Mouse (Mus musculus) cerebellum, adult (tissue): ENCODE results near the gene Rcn1.

Experiments
- ATAC-seq: cut with Nextera tagmentation; 2 replicates; pipeline ENCODE4 v1.9.2; 2017; ENCODE audit warnings: mild to moderate bottlenecking, moderate library complexity, mixed read lengths; ENCODE audit not compliant: insufficient number of reproducible peaks, low FRiP score, low TSS enrichment

Gene Rcn1

GRCm38 (mm10) chr2:105397446-105398211 is 1.5 kb downstream of the Rcn1 start:
- ATAC-seq: no peak

GRCm38 (mm10) chr2:105396066-105396465 is 3.1 kb downstream of the Rcn1 start:
- ATAC-seq: no peak

- no peak for ATAC-seq
These were observed 4.7 kb downstream of the Rcn1 start for GRCm38 (mm10) chr2:105394375-105394774.

DNA sequence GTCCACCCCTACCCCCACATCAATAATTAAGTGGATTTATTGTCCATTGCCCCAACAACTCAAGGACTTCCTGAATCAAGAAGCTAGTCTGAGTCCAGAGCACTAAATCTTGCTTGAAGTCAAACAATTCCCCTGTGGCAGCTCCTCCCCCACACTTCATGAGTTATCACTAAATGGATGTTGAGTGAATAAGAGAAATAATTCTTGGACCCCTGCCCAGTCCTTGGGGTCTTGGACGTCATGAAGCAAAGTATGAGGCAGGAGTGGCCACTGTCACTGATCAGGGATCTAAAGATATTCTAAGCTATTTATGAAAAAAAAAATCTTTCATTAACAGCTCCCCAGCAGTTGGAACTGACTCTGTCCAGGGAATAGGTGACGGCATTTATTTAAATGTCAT is 6.6 kb downstream of the Rcn1 start:
- no peak for ATAC-seq

DNA sequence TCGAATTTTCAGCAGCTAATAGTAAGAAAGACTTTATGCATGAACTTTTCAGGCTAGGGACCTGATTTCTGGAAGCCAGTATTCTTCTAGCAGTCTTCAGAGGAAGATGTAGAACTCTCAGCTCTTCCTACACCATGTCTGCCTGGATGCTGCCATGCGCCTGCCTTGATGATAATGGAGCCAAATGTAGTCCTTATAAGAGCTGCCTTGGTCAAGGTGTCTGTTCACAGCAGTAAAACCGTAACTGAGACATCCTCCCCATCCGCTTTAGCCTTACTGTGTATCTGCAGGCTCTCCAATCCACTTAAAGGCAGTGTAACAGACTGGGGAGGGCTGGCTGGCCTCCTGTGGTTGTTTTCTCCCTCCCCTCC is 7.7 kb downstream of the Rcn1 start:
- no peak for ATAC-seq

DNA sequence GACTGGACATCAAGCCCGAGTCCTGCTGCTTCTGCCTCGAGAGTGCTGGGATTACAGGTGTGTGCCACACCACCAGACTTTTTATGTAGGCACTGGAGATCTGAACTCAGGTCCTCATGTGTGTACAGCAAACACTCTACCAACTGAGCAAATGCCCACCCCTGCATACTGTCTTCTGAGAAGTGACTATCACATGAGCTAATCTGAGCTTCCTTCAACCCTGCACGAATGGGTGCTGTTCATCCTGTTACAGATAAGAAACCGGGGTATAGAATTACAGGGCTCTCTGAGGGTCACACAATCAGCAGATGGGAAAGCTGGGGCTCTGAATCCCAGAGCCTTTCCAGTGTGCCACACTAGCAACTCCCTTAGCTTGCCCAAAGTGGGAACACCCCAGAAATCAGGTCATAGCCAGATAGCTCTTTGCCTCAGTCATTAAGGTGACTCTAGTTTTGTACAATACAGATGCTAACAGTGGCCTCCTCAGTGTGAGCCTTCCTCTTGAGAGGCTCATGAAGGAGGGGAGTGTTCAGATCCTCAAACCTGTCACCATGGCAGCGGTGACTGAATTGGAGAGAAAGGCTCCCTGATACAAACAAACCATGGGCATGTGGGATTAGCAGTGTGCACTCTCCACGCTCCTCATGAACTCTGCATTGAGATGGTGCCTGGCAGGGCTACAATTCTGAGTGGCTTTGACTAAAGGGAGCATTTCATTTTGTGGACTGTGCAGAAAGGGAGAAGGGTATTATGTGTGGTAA is 8.3 kb downstream of the Rcn1 start:
- no peak for ATAC-seq

DNA sequence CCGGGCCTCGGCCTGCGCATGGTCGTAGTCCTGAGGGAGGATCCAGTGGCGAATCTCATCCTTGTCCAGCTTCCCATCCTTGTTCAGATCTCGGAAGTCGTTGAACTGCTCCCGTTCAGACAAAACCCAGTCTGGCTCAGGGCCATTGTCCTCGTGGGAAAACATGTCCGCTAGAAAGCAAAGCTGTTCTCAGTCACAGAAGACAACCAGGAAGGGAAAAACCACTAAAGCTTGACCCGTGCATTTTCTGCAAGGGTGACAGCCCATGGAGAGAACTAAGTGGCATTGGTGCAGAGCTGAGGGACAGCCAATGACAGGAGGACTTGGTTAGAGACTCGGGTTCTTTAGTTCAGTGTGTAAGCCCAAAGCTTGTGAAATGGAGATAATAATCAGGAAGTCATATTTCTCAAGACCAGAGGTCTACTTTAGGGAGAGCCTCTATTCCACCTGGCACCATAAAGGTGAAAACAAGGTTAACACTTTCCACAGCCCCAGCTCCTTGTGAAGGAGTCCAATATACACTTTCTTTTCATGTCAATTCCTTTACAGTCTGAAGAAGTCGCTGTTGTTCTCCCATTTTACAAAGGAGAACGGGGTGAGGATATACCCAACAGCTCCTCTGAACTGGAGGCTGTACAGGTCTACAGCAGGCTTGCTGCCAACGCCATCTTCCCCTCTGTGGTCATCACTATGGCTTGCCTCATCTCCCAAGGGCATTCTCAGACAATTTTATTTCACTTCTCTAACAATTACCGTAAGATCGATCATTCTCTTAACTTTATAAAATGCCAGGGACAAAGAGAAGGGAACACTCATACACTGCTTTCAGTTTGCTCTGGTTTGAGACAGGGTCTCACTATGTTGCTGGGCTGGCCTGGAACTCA is 9.9 kb downstream of the Rcn1 start:
- no peak for ATAC-seq

DNA sequence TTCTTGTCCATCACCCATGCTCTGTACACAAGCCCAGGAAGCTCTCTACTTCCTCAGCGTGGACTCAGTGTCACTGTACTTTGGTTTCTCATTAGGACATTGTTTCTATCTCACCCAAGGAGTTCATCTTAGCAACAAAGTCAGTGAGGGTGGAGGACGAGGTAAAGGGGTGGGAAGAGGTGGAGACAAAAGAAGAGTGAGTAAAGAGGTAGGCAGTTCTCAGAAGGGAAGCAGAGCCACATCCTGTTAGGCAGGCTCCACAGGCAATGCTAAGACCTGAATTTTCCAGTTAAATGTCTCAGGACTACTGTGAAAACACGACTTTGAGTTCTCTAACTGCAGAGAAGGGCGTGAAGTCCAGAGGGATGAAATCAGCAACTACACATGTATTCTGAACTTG is 12.7 kb downstream of the Rcn1 start:
- no peak for ATAC-seq

DNA sequence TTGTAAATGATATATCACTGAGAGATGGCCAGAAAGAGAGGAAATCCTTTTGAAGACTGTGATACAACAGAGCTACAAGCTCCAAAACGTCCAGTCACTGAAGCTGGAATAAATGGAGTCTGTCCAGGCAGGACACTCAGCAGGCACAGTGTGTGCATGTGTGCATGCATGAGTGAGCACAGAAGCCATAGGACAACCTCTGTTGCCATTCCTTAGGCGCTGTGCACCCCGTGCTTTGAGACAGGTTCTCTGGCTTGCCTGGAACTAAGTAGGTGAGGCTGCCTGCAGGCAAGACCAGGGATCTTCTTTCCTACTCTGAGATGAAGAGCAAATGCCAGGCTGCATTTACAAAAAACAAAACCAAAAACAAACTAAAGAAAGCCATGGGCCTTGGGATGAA is 14.1 kb downstream of the Rcn1 start:
- ATAC-seq: no peak

DNA sequence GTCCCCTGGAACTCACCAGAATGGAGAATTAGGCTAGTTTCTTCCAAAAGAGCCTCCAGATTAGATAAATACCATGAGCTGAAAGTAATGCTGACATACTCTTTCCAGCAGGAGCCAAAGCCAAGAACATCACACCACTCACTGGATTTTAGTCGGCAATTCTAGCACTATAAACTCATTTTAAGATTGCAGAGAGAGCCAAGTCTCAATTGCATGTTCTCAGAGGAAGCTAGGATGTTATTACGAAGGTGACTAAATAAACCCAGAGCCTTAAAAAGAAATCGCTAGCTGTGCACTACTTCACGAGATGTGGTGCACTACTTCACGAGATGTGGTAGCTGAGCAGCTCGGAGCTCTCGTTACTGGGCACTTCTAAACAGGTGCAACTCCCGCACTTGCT is 16.1 kb downstream of the Rcn1 start:
- ATAC-seq: no peak

DNA sequence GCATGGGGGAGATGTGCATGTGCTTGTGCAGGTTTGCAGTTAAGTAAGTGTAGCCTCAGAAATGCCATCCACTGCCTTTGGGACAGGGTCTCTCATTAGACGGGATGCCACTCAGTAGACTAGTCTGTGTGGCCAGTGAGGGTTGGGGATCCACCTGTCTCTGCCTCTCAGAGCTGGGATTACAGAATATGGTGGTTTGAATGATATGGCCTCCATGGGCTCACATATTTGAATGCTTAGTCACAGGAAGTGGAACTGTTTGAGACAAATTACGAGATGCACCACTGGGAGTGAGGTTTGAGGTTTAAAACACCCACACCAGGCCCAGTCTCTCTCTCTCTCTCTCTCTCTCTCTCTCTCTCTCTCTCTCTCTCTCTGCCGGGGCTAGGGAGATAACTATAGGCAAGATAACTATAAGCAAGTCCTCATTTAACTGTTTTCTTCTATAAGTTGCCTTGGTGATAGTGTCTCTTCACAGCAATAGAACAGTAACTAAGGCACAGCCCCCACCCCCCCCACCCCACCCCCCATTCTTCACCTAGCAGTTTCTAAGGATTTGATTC is 18.3 kb downstream of the Rcn1 start:
- no peak for ATAC-seq

DNA sequence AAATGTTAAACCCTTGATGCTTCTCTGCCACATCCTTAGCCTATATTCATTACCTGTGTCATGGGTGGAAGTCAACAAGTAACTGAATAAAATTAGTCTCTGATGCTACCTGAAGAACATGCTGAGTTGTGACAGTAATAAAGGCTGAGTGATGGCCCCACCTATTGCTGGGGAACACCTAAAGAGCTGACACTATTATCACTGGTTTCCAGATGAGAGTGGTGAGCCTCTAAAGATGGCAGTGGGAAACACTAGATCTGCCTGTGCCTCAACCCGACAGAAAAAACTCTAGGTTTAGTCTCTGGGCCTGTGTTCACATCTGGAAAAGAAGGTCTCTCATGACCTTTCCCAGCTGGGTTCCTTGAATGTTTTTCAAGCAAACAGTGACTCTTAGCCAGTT is 19.4 kb downstream of the Rcn1 start:
- ATAC-seq: no peak

- no peak for ATAC-seq
These were observed 23.4 kb downstream of the Rcn1 start for GRCm38 (mm10) chr2:105375705-105376104.

- ATAC-seq: no peak
These were observed 23.9 kb downstream of the Rcn1 start for GRCm38 (mm10) chr2:105375261-105375660.

DNA sequence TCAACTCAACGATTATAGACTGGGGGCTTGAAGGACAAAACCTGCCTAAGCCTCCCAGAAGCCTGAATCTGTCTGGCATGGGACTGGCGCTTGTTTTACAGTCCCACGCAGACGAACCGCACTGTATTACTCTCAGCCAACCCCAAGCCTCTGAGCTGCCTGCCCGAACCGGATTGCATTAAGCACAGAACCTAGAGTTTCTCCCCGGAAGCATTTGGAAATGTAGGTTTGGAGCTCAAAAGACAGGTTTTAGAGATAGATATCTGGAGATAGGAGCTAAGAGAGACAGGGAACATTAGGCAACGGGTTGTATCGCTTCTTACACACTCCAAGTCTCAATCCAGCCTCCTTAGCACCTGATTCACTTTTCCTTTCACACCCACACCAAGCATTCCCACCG is 25.5 kb downstream of the Rcn1 start:
- ATAC-seq: no peak

DNA sequence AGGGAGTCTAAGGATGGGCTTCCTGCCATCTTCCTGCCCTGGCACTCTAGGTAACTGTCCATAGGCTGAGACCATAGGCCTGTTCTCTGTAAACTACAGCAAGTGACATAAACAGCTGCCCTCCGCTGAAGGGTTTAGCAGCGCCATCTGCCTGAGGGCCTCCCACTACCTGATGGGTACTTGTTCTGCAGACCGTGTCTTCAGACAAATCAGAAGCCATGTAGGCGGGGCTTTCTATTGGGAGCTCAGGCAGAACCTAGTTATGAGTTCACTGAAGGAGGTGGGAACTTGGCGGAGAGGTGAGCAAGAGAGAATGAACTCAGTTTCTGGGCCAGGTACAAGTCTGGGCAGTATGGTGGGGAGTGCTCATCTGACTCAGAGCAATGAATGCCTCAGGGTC is 26.4 kb downstream of the Rcn1 start:
- ATAC-seq: no peak

- ATAC-seq: no peak
These were observed 27.0 kb downstream of the Rcn1 start for GRCm38 (mm10) chr2:105372156-105372555.

GRCm38 (mm10) chr2:105370698-105371097 is 28.4 kb downstream of the Rcn1 start:
- no peak for ATAC-seq

GRCm38 (mm10) chr2:105370240-105370639 is 28.9 kb downstream of the Rcn1 start:
- ATAC-seq: no peak

DNA sequence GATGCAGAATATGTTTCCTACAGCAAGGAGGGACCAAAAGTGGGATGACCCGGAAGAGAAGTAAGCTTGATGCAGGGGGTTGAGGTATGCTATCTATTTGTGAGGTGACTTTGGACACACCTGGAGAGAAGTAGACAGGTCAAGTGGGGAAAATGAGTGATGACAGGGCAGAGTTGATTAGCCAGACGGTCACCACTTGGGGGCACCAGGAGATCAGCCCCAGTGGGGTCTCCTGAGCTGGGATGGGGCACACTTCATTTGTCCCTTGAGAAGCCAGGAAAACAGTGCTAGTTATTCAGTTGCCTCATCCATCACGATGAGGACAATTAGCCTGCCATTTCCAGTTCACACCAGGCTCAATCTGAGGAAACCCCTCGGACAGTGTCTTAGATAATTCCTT is 31.5 kb downstream of the Rcn1 start:
- no peak for ATAC-seq

GRCm38 (mm10) chr2:105358040-105358439 is 41.1 kb downstream of the Rcn1 start:
- ATAC-seq: no peak
